Mouse (Mus musculus): Measurements from ENCODE around the gene Bag3.
"Not testable (repeated sequence)": the region's sequence is repeated elsewhere in the genome, so short reads cannot be mapped to it uniquely, and the experiment has no call there.

DNA sequence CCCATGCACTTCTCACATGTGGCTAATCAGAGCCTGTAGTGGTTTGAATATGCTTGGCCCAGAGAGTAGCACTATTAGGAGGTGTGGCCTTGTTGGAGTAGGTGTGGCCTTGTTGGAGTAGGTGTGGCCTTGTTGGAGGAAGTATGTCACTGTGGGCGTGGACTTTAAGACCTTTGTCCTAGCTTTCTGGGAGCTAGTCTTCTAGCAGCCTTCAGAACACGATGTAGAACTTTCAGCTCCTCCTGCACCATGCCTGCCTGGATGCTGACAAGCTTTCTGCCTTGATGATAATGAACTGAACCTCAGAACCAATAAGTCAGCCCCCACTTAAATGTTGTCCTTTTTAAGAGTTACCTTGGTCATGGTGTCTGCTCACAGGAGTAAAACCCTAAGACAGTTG is 46.0 kb downstream of the Bag3 start:
- not testable (repeated sequence) for TF ChIP-seq CTCF (conservative IDR thresholded peaks at IDR 0.05 in 1 of 2, IDR thresholded peaks at IDR 0.05 in 1 of 2; ENCODE audit: low read depth in 2 of 2, low read length in 2 of 2); POLR2AphosphoS2 (IDR thresholded peaks at IDR 0.05; ENCODE audit: low read depth, low read length); POLR2A (IDR thresholded peaks at IDR 0.05; ENCODE audit: low read depth, low read length); SIN3A (IDR thresholded peaks at IDR 0.05; ENCODE audit: low read length); ZNF384 (IDR thresholded peaks at IDR 0.05; ENCODE audit: low read depth, low read length)
